Mouse (Mus musculus): ENCODE results near the gene Napa. TPM values are rescaled to one million over a fixed set of nuclear protein-coding genes. Genes with fewer than 3 reads are reported as not detected.

The Napa gene
- polyA plus RNA-seq, 1 experiment: 138 TPM

GRCm38 (mm10) chr7:16110158-16110557 is 11.9 kb downstream of the Napa start:
- Histone ChIP-seq H3K79me2 (ENCODE audit: control insufficient read depth, insufficient read depth) (peaks cover 15% of the 10 kb centered on the region), H3K27me3 (ENCODE audit: control insufficient read depth, insufficient read depth, insufficient read length) (no peaks in the 10 kb centered on the region), H3ac (ENCODE audit: control insufficient read depth, insufficient read length, low read depth) (no peak overlapping the region), H3K4me3 (ENCODE audit: insufficient read depth, poor library complexity, severe bottlenecking) (no peak overlapping the region), H3K79me3 (ENCODE audit: low read depth) (peaks cover 4% of the 10 kb centered on the region), H3K36me3 (ENCODE audit: control insufficient read depth, insufficient read depth) (peaks cover 15% of the 10 kb centered on the region)
- TF ChIP-seq USF1 (IDR thresholded peaks at IDR 0.05; ENCODE audit: low read depth) (no peak), CEBPB (IDR thresholded peaks at IDR 0.05; ENCODE audit: low read depth) (no peak), CTCF (IDR thresholded peaks at IDR 0.05; ENCODE audit: control insufficient read depth, insufficient read depth, insufficient read length) (no peak), MAX (IDR thresholded peaks at IDR 0.05) (no peak)

DNA sequence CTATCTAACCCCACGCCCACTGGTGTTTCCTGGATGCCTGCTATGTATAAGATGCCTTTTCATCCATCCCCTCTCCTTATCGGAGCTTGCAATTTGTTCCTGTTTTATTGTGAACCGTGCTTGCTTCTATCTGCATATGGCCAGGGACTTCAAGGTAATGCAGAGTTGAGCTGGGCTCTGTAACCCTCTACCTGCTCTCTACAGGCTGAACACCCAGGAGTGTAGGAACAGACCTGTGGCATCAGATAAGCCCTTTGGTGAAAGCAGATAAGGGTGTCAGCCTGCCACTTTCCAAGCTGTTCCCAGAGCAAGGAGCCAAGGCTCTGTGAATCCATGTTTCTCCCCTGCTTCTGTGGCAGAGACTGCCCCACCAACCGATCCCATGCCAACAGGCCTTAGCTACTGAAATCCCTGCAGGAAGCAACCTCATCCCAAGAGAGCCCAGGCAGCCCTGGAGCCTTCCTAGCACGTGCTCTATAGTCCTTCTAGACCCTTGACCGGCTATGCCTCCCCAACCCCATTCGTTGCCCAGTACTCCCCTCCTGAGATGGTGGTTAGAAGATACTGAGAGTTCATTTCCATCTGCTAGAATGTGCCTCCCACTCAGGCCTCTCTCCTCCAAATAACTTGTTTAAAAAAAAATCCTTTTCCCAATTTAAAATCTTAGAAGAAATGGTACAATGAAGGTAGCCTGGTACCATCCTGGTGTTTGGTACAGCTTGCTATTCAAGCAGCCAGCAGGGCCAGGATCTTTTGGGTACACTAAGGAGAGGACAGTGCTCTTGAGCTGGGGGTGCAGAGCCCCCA is 13.2 kb downstream of the Napa start:
- Histone ChIP-seq H3K4me3 (ENCODE audit: insufficient read depth, poor library complexity, severe bottlenecking) (no peak overlapping the region), H3K27me3 (ENCODE audit: control insufficient read depth, insufficient read depth, insufficient read length) (no peaks in the 10 kb centered on the region), H3K79me2 (ENCODE audit: control insufficient read depth, insufficient read depth) (peaks cover 2% of the 10 kb centered on the region), H3ac (ENCODE audit: control insufficient read depth, insufficient read length, low read depth) (no peak overlapping the region), H3K79me3 (ENCODE audit: low read depth) (peaks cover 2% of the 10 kb centered on the region), H3K36me3 (ENCODE audit: control insufficient read depth, insufficient read depth) (peaks cover 18% of the 10 kb centered on the region)
- no peak for TF ChIP-seq USF1 (IDR thresholded peaks at IDR 0.05; ENCODE audit: low read depth)
- TF ChIP-seq CTCF (IDR thresholded peaks at IDR 0.05; ENCODE audit: control insufficient read depth, insufficient read depth, insufficient read length): no peak
- TF ChIP-seq MYOD1 (IDR thresholded peaks at IDR 0.05; ENCODE audit: control insufficient read depth, insufficient read length, low read depth): no peak
- TF ChIP-seq MAX (IDR thresholded peaks at IDR 0.05): no peak
- no peak for TF ChIP-seq FOSL1 (IDR thresholded peaks at IDR 0.05; ENCODE audit: insufficient read depth, low read length, poor library complexity, severe bottlenecking)
- TF ChIP-seq MYOG (IDR thresholded peaks at IDR 0.05; ENCODE audit: control insufficient read depth, extremely low read depth, insufficient read length): no peak
- no peak for TF ChIP-seq CEBPB (IDR thresholded peaks at IDR 0.05; ENCODE audit: low read depth)

- no peak overlapping the region for H3ac ChIP-seq (ENCODE audit: control insufficient read depth, insufficient read length, low read depth)
- no peak overlapping the region for H3K4me3 ChIP-seq (ENCODE audit: insufficient read depth, poor library complexity, severe bottlenecking)
- H3K79me3 ChIP-seq (ENCODE audit: low read depth): no peaks in the 10 kb centered on the region
- H3K79me2 ChIP-seq (ENCODE audit: control insufficient read depth, insufficient read depth): no peaks in the 10 kb centered on the region
- peaks cover 5% of the 10 kb centered on the region for H3K36me3 ChIP-seq (ENCODE audit: control insufficient read depth, insufficient read depth)
- H3K27me3 ChIP-seq (ENCODE audit: control insufficient read depth, insufficient read depth, insufficient read length): no peaks in the 10 kb centered on the region
- no peak for TF ChIP-seq FOSL1 (IDR thresholded peaks at IDR 0.05; ENCODE audit: insufficient read depth, low read length, poor library complexity, severe bottlenecking)
- TF ChIP-seq CTCF (IDR thresholded peaks at IDR 0.05; ENCODE audit: control insufficient read depth, insufficient read depth, insufficient read length): no peak
- no peak for TF ChIP-seq MAX (IDR thresholded peaks at IDR 0.05)
- TF ChIP-seq USF1 (IDR thresholded peaks at IDR 0.05; ENCODE audit: low read depth): no peak
- no peak for TF ChIP-seq MYOD1 (IDR thresholded peaks at IDR 0.05; ENCODE audit: control insufficient read depth, insufficient read length, low read depth)
- TF ChIP-seq CEBPB (IDR thresholded peaks at IDR 0.05; ENCODE audit: low read depth): no peak
- no peak for TF ChIP-seq MYOG (IDR thresholded peaks at IDR 0.05; ENCODE audit: control insufficient read depth, extremely low read depth, insufficient read length)
These were observed 18.2 kb downstream of the Napa start for GRCm38 (mm10) chr7:16116418-16116817.

DNA sequence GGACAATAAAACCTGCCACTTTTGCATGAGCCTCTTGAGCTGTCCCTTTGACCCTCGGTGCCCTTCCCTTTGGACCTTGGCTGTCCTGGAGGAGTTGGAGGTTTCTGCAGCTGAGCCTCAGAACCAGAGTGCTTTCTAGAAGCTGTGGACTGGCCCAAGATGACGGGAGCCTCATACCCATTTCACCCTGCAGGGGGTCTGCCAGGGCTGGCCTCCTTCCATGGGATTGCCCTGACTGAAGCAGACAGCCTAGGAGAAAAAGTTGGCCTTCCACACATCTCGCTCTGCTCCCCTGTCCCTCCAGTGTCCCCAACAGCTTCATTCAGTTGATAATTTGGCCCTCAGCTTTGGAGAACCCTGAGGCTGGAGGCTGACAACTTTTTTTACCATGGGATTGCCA is 18.8 kb downstream of the Napa start:
- Histone ChIP-seq H3ac (ENCODE audit: control insufficient read depth, insufficient read length, low read depth) (no peak overlapping the region), H3K36me3 (ENCODE audit: control insufficient read depth, insufficient read depth) (peaks cover 5% of the 10 kb centered on the region)

DNA sequence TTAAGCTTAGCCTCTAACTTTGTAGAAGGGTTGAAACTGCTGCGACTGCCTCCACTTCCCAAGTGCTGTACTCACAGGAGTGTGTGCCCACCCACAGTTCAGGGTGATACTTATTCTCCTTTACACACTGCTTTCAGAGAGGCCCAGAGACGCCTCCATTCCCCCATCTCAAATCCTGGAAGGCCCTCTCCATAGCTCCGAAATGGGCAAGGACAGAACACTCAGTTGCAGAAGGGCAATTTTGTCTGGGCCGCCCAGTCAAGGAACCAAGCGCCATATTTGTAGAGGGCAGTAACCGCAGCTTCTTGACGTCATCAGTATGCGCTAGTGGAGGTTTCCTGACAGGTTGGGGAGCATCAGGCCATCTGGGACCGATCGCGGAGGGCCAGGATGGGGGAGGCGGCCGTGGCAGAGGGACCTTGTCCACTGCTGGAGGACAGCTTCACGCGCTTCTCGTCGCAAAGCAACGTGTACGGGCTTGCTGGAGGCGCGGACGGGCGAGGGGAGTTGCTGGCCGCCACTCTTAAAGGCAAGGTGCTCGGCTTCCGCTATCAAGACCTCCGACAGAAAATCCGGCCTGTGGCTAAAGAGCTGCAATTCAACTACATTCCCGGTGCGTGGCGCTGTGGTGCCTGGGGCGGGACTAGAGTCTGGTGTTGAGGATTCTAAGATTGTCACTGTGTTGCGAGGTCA is 21.5 kb downstream of the Napa start, which contains the start of gene Kptn:
Kptn (plus strand) TSS at position 327 of the 693 bp plus-strand sequence.
- no peaks in the 10 kb centered on the region for H3K79me3 ChIP-seq (ENCODE audit: low read depth)
- H3K27me3 ChIP-seq (ENCODE audit: control insufficient read depth, insufficient read depth, insufficient read length): no peaks in the 10 kb centered on the region
- H3ac ChIP-seq (ENCODE audit: control insufficient read depth, insufficient read length, low read depth): peak within 1 kb of the TSS; percentile 82
- TF ChIP-seq CEBPB (IDR thresholded peaks at IDR 0.05; ENCODE audit: low read depth) (no peak), CTCF (IDR thresholded peaks at IDR 0.05; ENCODE audit: control insufficient read depth, insufficient read depth, insufficient read length) (peak; percentile 74), MAX (IDR thresholded peaks at IDR 0.05) (no peak)
- H3K4me3 ChIP-seq (ENCODE audit: insufficient read depth, poor library complexity, severe bottlenecking): peak within 1 kb of the TSS; percentile 44
- H3K79me2 ChIP-seq (ENCODE audit: control insufficient read depth, insufficient read depth): no peaks in the 10 kb centered on the region
- peaks cover 5% of the 10 kb centered on the region for H3K36me3 ChIP-seq (ENCODE audit: control insufficient read depth, insufficient read depth)

More for the DNA sequence above, 18.8 kb downstream of the Napa start:
- Histone ChIP-seq H3K79me2 (ENCODE audit: control insufficient read depth, insufficient read depth) (no peaks in the 10 kb centered on the region), H3K79me3 (ENCODE audit: low read depth) (no peaks in the 10 kb centered on the region), H3K4me3 (ENCODE audit: insufficient read depth, poor library complexity, severe bottlenecking) (no peak overlapping the region), H3K27me3 (ENCODE audit: control insufficient read depth, insufficient read depth, insufficient read length) (no peaks in the 10 kb centered on the region)
- TF ChIP-seq MYOG (IDR thresholded peaks at IDR 0.05; ENCODE audit: control insufficient read depth, extremely low read depth, insufficient read length): no peak
- no peak for TF ChIP-seq FOSL1 (IDR thresholded peaks at IDR 0.05; ENCODE audit: insufficient read depth, low read length, poor library complexity, severe bottlenecking)
- TF ChIP-seq CEBPB (IDR thresholded peaks at IDR 0.05; ENCODE audit: low read depth): no peak
- no peak for TF ChIP-seq CTCF (IDR thresholded peaks at IDR 0.05; ENCODE audit: control insufficient read depth, insufficient read depth, insufficient read length)
- no peak for TF ChIP-seq USF1 (IDR thresholded peaks at IDR 0.05; ENCODE audit: low read depth)
- TF ChIP-seq MAX (IDR thresholded peaks at IDR 0.05): no peak
- TF ChIP-seq MYOD1 (IDR thresholded peaks at IDR 0.05; ENCODE audit: control insufficient read depth, insufficient read length, low read depth): no peak

Data from C2C12 (cell line).